Mouse (Mus musculus) c-Kit-positive CD71-positive TER-119-positive erythroid progenitor cells, embryonic 14.5 days (primary cell): ENCODE measurements around the gene Fubp3.
"Not testable (repeated sequence)": the region's sequence is repeated elsewhere in the genome, so short reads cannot be mapped to it uniquely, and the experiment has no call there.

Experiments used
- DNase-seq: peaks from one replicate; pipeline ENCODE4 v3.0.0-alpha.2; 2013; ENCODE audit warnings: low spot score

Gene Fubp3

DNA sequence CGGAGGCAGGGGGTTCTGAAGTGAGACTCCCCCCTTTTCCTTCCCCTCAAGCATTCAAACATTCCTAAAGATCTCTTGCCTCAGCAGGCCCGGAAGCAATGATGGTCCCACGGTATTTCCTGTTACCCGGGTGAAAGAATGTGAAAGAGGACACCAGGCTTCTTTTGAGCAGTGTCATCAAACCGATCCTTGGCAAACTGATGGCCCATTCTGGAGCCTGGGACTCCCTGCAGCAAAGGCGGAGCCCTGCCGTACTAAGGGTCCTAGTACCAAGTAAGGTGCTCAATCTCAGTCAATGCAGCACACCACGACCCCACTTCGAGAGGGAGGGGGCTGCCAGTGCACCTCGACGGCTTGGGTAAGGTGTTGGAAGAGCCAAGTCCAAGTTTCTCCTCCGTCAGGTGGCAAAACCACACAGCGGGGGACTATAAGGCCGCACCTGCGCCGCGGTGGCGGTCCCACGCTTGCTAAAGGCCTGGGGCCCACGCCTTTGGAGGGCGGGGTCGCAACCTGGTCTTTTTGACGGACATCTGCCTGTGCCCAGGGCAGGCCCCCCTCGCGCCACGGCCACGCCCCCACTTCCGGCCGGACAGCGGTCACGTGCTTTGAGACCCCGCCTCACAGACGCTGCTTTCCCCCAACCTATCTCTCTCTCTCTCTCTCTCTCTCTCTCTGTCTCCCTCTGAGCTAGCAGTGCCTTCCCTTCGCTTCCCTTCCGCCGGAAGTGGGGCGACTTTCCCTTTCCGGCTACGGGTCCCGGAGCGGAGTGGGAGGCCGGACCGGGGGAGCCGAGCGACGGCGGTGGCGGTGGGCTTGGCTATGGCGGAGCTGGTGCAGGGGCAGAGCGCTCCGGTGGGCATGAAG, at the start of gene Fubp3:
TSS of gene Fubp3 (plus strand) at position 601 of the 864 bp plus-strand sequence.
- peak; percentile 68 for DNase-seq

DNA sequence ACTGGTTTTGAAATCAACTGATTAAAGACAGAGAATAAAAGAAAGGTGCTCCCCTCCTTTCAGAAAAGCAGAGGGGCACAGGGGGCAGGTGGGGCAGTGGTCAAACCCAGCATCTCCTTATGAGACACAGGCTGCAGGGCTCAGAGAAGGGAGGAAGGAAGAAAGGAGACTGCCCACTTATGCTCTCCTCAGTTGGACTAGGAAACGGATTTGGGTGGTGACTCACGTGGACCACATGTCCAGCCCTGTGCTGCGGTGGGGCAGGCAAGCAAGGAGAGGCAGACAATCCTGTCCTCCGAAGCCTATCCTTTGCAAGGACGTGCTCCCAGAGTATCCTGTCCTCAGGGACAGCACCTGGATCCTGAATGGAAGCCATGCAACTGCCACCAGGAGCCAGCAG, 47.8 kb upstream of the Fubp3 start:
- no peak for DNase-seq

DNA sequence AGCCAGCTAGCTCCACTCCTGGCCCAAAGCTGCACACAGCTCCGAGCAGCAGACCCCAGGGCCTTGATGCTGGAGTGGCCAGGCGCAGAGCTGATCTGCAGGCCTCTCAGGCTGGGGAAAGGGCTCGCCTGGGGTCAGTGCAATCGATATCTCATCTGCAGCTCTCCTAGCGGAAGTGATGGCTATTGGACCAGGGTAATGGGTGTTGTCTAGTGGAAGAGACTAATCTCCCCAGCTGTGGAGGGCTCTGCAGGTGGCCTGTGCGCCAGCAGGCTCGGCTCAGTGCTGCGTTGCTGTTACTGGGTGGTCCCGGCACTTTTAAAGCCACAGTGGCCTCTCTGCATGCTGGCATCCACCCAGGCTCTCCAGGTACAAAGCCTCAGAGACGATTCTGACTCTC, 46.7 kb upstream of the Fubp3 start:
- no peak for DNase-seq

DNA sequence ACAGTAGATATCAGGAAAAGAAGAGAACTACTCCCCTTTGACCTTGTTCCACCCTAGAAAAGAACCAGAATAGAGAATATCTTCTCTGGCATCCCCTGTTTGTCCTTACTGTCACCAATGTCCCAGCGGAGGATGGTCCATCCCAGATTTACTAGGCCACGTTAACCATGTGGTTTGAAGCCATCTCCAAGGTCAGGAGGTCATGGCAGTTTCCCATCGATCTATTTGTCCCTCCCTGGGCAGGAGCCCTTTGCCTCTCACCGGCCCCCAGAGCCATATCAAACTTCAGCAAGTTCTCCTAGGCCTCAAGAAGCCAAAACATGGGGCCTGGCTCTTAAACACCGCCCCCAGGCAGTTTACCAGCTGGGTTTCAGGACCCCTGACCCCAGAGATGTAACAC, 42.2 kb upstream of the Fubp3 start:
- DNase-seq, result no peak

DNA sequence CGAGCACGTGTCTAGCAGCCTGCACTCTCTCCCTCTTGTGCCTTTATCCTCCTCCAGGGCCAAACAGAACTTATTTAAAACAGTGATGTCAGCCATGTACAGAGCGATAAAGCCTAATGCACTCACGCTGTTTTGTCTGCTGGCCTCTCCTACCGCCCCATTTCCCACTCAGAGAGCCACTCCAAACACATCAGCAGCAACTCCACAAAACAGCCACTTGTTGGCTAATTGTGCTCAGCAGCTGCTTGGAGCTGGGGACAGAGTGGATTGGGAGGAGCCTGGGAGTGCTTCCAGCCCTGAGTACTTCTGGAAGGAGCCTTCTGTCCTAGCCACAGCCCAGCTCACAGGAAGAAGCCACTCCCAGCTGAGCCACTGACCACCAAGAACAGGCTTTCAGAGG, 35.4 kb upstream of the Fubp3 start:
- no peak for DNase-seq

DNA sequence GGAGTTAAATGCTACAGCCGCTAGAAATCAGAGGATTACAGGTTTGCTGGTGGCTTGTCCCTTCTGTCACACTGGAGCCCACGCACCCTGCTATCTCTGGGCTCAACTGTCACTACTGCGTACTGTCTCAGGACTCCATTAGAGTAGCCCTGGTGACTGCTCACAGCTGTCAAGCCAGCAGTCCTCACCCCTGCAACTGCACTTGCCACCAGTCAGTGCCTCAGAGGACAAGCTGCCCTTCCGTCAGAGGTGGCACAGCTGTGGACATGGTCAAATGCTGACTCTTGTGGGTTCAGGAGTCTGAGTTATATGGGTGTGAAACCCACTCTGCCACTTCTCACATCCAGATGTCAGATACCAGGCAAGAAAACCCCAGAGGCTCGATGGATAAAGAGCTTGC, 33.7 kb upstream of the Fubp3 start:
- DNase-seq, result no peak

DNA sequence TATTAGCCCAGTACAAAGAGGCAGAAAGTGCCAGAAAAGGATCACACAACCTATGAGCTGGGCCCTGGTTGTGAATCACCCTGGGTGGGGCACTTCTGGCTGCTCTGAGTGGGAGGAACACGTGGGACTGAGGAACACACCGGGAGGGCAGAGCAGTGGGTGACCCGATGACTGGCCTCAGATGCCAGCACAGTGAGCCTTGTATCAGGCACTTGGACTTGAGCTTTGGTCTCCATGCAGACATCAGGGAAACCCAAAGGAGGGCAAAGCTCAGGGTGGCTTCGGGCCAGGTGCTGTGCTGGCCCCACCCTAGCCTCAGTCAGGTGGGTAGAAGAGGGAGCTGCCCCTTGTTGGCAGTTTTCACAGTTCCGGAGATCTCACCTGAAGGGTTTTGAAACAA, 30.9 kb upstream of the Fubp3 start:
- DNase-seq, result no peak

DNA sequence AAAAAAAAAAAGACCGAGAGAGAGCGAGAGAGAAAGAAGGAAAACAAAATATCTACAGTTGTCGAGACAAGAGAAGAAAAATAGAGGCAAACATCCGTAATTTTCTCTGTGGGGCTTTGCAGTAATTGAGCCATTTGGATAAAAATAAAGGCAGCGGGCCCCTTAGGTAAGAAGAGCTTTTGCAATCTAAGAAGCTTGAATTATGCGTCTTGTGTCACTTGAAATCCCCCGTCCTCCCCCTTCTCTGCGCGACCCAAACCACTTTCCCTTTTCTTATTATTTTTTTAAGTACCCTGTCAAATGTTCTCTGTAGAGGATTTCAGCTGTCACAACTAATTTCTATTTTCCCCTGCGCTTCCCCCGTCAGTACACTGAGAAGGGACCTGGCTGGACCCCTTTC, 24.7 kb upstream of the Fubp3 start:
- no peak for DNase-seq

DNA sequence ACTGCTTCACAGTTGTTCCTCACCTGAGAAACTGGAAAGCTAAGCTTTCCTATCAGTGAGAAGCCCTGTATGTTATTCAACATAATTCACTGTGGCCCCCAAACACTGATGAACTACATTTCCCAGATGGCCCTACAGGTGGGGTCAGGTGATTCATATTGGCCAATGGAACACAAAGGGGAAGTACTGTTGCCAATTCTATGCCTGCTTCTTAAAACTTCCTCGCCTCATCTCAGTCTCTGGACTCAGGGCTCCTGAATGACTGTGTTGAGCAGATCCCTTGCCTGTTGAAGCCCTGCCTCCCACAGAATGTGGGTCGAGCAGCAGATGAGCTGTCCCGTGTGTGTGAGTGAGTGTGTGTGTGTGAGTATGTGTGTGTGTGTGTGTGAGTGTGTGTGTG, 21.9 kb upstream of the Fubp3 start:
- DNase-seq, result no peak

DNA sequence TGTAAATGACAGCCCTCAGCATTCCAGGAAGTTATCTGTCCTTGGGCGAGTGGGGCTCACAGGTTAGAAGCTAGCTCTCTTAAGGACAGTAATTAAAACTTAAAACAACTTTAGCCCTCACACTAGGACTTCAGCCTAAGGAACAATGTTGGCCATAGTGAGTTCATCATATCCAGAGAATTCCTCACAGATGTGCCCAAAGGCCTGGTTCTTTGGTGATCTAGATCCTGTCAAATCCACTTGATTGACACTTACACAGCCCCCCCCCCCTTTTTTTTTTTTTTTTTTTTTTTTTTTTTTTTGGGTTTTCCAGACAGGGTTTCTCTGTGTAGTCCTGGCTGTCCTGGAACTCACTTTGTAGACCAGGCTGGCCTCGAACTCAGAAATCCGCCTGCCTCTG, 21.1 kb upstream of the Fubp3 start:
- not testable (repeated sequence) for DNase-seq

DNA sequence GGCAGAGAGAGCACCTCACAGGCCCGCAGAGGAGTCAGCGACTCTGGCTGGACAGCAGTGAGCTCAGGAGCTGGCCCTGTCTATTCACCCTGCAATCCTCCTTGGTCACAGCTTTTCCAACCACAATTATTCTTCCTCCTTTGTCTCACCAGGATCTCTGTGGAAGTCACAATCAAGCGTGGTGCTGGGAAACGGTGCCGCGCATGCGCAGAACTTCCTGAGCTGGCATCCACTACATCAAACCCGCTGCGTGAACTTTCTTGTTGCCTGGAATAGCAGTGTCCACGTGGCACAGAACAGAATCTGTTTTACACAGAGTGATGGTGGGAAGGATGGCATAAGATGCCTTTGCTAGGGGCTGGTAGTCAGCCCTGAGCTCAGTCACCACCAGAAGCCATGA, 20.5 kb upstream of the Fubp3 start:
- DNase-seq, result no peak

DNA sequence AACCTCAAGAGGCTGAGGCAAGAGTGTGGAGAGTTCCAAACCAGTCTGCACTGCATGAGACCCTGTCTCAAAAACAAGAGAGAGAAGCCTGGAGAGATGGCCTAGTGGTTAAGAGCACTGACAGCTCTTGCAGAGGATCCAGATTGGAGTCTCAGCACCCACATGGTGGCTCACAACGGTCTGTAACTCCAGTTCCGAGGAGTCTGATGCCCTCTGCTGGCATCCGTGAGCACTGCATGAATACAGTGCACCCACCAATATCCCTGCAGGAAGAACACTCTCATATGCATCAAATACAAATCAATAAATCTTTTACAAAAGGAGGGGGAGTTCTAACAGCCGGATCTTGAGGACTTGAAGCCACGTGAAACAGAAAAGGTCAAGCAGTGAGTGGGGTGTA, 17.8 kb upstream of the Fubp3 start:
- DNase-seq, result no peak

DNA sequence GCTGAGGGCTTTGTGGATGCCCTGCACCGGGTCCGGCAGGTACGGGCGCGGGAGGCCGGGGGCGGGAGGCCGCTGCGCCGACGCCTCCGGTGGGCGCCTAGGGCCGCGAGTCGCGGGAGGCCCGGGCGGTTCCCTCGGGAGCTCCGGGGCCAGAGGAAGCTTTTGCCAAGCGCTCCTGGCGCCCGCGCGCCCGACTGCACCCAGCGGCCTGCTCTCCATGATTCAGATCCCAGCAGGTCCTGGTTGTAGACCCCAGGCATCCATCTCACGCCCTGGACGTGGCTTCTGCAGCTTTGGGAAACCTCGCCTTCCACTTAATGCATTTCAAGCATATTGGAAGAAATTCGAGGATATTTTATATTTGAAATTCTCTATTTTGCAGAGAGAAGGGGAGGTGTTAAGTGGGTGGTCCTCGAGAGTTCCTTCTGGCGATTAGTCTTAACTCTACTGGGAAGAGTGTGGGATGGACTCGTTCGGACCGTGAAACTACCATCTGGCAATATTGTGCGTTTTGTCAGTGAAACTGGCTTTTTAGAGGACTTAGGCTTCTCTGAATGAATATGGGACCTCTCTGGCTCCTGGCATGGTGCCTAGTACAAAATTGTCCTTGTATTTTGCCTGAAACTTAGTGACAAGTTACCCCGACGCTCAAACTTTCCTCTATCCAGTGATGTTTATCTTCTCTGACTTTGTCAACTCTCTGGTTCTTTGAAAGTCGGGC, 624 bp downstream of the Fubp3 start:
- no peak for DNase-seq

DNA sequence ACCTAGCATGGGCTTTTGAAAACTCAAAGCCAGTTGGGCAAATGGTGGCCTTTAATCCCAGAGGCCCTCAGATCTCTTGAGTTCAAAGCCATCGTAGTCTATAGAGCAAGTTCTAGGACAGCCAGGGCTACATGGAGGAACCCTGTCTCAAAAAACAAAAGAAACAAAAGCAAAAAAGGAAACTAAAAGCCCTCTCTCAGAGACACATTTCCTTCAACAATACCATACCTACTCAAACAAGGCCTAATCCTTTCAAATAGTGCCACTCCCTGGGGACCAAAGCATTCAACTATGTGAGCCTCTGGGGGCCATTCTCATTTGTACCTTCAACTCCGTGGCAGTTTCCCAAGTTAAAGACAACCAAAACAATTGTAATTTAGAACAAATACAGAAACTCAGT, 9.2 kb downstream of the Fubp3 start:
- no peak for DNase-seq

DNA sequence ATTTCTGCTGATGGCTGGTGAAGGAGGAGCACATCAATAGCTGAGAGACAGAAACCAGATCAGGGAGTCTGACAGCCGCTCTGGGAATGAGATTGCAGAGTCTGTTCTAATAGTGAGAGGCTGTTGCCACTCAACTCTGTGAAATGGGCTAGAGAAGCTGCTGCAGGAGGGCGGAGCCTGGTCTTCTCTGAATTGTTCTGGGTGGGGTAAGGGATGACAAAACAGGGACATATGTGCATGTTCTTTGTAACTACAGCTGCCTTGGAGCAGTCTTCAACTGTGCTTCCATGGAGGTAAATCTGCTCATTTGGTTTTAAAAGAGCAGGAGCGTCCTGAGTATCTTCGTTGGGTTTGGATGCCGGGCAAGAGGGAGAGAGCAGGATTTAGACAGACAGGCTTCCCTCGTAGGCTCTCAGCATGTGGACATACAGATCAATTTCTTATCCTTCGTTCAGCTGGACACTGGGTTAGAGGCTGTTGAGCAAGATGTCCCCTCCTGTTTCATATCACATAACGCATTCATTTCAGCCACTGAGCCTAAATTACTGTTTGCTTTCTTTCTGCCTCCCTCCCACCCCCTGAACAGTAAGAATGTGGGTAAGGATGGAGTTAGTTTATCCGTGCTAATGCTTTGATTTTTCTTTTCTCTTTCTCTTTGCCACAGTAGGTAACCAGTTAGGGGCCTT, 19.5 kb downstream of the Fubp3 start:
- no peak for DNase-seq

DNA sequence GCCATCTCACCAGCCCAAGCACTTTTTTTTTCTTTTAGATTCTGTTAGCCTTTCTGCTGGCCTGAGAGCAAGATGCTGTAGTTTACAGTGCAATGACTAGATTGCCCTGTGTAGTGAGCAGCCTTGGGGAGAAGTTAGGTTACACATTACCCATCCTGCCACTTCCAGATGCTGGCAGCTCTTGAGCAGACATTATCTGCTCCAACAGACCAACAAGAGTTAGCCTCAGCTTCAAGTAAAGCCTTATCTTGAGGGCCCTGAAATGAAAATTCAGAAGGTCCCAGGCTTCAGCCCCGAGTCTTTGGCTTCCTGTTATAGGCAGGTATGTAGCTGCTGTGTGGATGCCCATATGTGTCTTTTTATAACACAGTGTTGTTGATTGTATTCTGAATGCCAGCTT, 35.1 kb downstream of the Fubp3 start:
- peak; percentile 49 for DNase-seq

DNA sequence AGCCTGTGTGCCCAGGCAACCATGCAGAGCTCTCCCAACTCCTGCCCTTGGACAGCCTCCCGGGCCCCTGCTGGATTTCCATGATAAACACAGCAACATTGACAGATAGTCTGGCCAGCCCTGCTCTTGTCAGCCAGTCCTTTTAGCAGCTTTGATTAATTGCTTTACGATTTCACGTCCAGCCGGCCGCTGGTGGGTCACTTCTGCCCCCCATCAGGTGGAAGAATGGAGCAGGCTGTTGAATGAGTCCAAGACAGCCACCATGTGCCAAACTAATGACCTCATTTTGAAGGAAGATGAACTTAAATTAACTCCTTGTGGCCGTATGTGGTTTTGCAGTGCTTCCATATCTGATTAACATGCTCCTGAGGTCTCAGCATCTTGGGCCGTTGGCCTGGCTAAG, 37.4 kb downstream of the Fubp3 start:
- no peak for DNase-seq

DNA sequence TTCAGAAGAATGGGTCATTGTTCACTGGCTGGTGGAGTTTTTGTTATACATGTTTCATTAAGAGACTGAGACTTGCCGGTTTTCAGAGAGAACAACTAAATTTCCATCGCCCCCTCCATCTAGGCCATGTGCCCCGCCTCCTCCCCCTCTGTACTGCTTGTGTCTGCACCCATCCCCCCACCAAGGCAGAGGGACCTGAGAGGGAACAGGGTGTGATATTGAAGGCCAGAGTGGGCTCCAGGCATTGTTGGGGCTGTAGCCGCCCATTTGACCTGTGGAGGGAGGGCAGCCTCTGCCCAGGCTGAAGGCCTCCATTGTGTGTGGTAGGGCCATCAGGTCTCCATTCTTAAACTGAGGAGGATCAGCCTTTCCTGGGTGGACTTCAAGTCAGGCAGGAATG, 38.5 kb downstream of the Fubp3 start:
- DNase-seq, result no peak

DNA sequence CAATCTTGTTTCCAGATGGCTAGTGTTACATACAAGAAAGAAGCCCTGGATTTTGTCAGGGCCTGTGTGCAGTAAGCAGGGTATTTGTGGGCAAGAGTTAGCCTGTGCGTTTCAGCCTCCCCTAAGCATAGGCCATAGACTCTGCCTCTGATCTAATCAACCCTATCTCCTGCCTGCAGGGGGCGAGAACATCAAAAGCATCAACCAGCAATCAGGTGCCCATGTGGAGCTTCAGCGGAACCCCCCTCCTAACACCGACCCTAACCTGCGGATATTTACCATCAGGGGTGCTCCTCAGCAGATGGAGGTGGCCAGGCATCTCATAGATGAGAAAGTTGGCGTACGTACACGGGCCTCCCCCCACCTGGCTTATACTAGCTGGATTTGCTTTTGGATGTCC, 38.9 kb downstream of the Fubp3 start:
- no peak for DNase-seq

DNA sequence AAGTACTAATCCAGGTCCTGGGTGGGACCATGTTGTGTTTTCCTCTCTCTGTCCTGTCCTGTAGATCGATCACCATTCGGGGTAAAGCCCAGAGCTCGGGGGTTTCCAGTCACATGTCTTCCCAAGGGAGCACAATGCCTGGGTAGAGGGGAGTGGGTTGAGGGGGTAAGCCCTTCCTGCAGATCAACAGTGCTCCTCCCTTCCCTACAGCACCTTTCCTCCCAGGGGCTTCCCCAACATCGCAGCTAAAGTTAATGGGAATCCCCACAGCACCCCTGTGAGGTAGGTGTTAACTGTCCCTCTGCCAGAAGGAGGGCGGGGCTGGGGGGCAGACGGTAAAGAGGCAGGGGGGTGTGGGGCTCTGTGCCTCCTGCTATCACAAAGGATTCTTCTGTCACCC, 40.2 kb downstream of the Fubp3 start:
- no peak for DNase-seq

DNA sequence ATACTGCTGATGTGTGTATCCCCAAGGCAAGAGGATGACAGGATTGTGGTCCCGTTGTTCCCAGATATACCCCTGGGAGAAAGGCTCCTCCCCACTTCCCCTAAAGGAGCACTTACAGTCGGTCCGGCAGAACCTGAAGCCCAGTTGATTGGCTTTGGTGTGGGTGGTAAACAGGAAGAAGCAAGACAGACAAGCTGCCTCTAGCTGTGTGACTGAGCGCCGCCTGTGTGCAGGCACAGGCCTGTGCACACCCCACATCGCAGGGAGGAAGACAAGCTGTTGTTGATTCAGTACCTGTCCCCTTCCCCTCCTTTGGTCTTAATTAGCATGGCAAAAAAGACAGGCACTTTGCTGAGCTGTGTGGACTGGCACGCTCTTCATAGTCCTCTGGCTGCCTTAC, 41.3 kb downstream of the Fubp3 start:
- no peak for DNase-seq

DNA sequence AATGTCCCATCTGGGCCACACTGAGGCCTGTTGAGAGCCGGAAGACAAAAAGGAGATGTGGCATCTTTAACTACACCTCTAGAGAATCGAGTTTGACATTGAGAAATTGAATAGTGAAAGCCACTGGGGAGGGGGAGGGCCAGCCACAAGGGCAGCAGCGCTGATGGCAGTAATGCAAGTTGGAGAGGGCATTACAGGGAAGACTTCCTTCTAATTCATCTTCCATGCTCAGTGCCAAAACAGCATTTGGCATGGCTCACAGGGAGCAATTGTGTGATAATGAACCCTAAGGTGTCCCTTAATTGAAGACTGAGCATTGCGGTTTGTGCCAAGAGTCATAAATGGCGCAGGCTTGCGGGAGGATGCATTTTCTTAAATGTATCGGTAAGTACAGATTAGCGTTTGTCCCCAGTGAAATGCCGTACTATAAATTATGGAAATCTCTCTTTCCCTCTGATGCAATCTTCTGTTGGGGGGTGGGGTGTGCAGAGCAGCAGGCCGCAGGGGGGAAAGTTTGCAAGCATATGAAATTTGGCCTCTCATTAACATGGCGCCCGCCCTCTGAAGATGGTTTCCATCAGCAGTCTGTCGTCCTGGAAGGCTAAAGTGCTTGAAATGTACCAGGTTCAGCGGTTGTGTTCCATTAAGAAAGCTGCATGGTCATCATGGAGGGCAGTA, 46.2 kb downstream of the Fubp3 start:
- DNase-seq, result no peak

DNA sequence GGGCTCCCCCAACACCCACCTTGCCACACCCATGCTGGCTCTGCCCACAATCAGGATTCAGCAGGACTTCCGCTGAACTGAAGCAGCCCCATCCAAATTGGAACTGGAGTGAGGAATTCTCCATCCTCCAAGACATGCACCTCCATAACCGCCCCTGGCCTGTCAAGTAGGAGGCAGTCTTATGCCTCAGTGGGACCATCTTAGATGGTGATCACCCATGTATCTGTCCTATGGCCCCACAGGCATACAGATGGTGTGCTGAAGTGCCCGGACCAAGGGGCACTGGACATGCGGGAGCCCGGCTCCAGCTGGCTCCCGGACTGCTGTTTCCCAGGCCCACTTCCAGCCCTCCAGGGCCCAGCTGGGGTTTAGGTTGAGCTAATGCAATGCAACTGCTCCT, 46.8 kb downstream of the Fubp3 start:
- DNase-seq, result no peak
